ENCODE assay signal across 8 mouse cellular contexts in the genomic region with DNA sequence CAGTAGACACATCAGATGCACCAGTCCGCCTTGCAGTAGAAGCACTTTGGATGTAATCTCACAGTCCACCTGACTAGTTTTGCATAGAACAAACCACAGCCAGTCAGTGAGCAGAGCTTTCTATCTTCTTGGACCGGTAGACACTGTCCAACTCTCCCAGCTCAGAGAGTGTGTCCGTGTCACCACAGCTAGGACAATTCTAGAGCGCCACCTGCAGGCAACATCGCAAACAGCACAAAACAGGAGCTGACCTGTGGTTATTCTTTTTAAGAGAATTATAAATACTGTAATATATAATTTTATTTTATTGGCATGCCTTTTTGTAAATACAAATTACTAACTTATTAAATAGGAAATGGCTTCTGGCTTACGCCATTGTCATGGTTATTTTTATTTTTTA. TPM values are rescaled to one million over a fixed set of nuclear protein-coding genes. Genes with fewer than 3 reads are reported as not detected.
DNase-seq lines count a peak whose midpoint lies in the region; ATAC-seq and TF ChIP-seq lines count a peak whose summit lies in the region.

No protein-coding gene starts in this region.

- peaks cover 46% of the 10 kb centered on the region for H3K27me3 ChIP-seq in midbrain, embryonic 11.5 days (ENCODE audit: control insufficient read depth, insufficient read depth, low read length)
- peaks cover 33% of the 10 kb centered on the region for H3K27me3 ChIP-seq in midbrain, embryonic 16.5 days (ENCODE audit: control insufficient read depth, insufficient read depth, low read depth, low read length)
- H3K27me3 ChIP-seq in cerebellum, adult 2 months (ENCODE audit: control insufficient read depth, insufficient read depth, low read length) = peaks cover 2% of the 10 kb centered on the region; the same call in 1 of the 2 replicates

- ATAC-seq in midbrain, embryonic 11.5 days (ENCODE audit: low FRiP score) = no peak
- ATAC-seq in midbrain, embryonic 16.5 days = no peak
- ATAC-seq in erythroid progenitor cell, adult 5-6 weeks (replicated peaks; ENCODE audit: low FRiP score, poor library complexity, severe bottlenecking) = no peak

- TF ChIP-seq CTCF in cerebellum, adult 2 months (IDR thresholded peaks at IDR 0.05; ENCODE audit: borderline replicate concordance, insufficient read depth, low read depth, low read length) = peak; percentile 80

- no peaks in the 10 kb centered on the region for H3K9me3 ChIP-seq in midbrain, embryonic 11.5 days (ENCODE audit: control insufficient read depth, low read length)
- H3K9me3 ChIP-seq in midbrain, embryonic 16.5 days (replicated peaks; ENCODE audit: control insufficient read depth, low read length, poor library complexity, severe bottlenecking) = no peaks in the 10 kb centered on the region

- no peak overlapping the region for H3K9ac ChIP-seq in midbrain, embryonic 11.5 days (ENCODE audit: low read length)
- no peak overlapping the region for H3K9ac ChIP-seq in midbrain, embryonic 16.5 days (ENCODE audit: low read depth, low read length)

- intact Hi-C loops in heart, postnatal 36 days (cut with DNase I) = loop anchor here (5.0 kb wide), 1 partner anchor 285 kb away; no protein-coding TSS in a partner anchor
- intact Hi-C loops in left cerebral cortex, postnatal 36 days (cut with DNase I) = loop anchor here (2.0 to 5.0 kb wide), 2 partner anchors 58 to 285 kb away; no protein-coding TSS in a partner anchor

- no peak for TF ChIP-seq POLR2A in cerebellum, adult 2 months (IDR thresholded peaks at IDR 0.05; ENCODE audit: borderline replicate concordance, insufficient read depth, low read length)

- H3K27ac ChIP-seq in midbrain, embryonic 11.5 days (ENCODE audit: low read depth, low read length) = no peak overlapping the region
- H3K27ac ChIP-seq in midbrain, embryonic 16.5 days (ENCODE audit: low read length) = no peak overlapping the region
- H3K27ac ChIP-seq in cerebellum, adult 2 months (ENCODE audit: insufficient read depth, low read length) = no peak overlapping the region

- no peak overlapping the region for H3K4me3 ChIP-seq in midbrain, embryonic 11.5 days (ENCODE audit: low read depth, low read length)
- no peak overlapping the region for H3K4me3 ChIP-seq in midbrain, embryonic 16.5 days (ENCODE audit: low read depth, low read length)
- no peak overlapping the region for H3K4me3 ChIP-seq in cerebellum, adult 2 months (replicated peaks; ENCODE audit: insufficient read depth, low read depth, low read length)

- peak; percentile 97 for DNase-seq in midbrain, embryonic 11.5 days (ENCODE audit: low spot score, missing footprints)
- DNase-seq in R1 (ENCODE audit: low read depth, low spot score) = peak; percentile 75
- peak; percentile 57 to 72 for DNase-seq in cerebellum, adult 2 months
- DNase-seq in heart, postnatal 36 days = peak; percentile 54 to 71
- peak; percentile 62 to 65 for DNase-seq in left cerebral cortex, postnatal 36 days (ENCODE audit: low spot score in 2 of 2)
- peak; percentile 73 to 77 for DNase-seq in right cerebral cortex, postnatal 10 days (ENCODE audit: low spot score in 2 of 2)

- no peak overlapping the region for H3K4me2 ChIP-seq in midbrain, embryonic 11.5 days
- H3K4me2 ChIP-seq in midbrain, embryonic 16.5 days (ENCODE audit: low read length) = no peak overlapping the region

- 23% methylated on average over 6 of the region's 6 CpGs for WGBS in midbrain, embryonic 11.5 days
- WGBS in midbrain, embryonic 16.5 days = 27% methylated on average over 6 of the region's 6 CpGs
- WGBS in cerebellum, adult 2 months = 43% methylated on average over 6 of the region's 6 CpGs

- peaks cover 2% of the 10 kb centered on the region for H3K36me3 ChIP-seq in midbrain, embryonic 11.5 days (ENCODE audit: control insufficient read depth, insufficient read depth, low read length)
- H3K36me3 ChIP-seq in midbrain, embryonic 16.5 days (ENCODE audit: control insufficient read depth, insufficient read depth, low read length) = peaks cover 13% of the 10 kb centered on the region

- peaks cover 17% of the 10 kb centered on the region for H3K4me1 ChIP-seq in midbrain, embryonic 11.5 days (ENCODE audit: control insufficient read depth, insufficient read depth, low read length)
- H3K4me1 ChIP-seq in midbrain, embryonic 16.5 days (ENCODE audit: control insufficient read depth, insufficient read depth, low read length) = peaks cover 11% of the 10 kb centered on the region
- 0 out of 2 replicates have a peak, but pooled peaks cover 5% of the 10 kb centered on the region for H3K4me1 ChIP-seq in cerebellum, adult 2 months (ENCODE audit: control insufficient read depth, insufficient read depth, low read length)

RNA-seq across cellular contexts. Expression of gene Gm47841, which starts 4.6 kb away (rescaled TPM):
- not detected in 2 replicates for polyA plus RNA-seq in midbrain, embryonic 11.5 days (2014; fragmentation: Nextera tagmentation; extraction: Ambion mirVana)
- not detected in 2 replicates for polyA plus RNA-seq in midbrain, embryonic 16.5 days (2015; fragmentation: Nextera tagmentation; extraction: Ambion mirVana)
- polyA plus RNA-seq in cerebellum, adult 2 months (2012; rRNA removed) = not detected in 2 replicates
- not detected for total RNA-seq in heart, postnatal 36 days (2021)
- not detected for total RNA-seq in left cerebral cortex, postnatal 36 days (2021)
- not detected in 2 replicates for total RNA-seq in erythroid progenitor cell, adult 5-6 weeks (2015; ENCODE audit: low replicate concordance)
- not detected in 2 replicates for total RNA-seq in erythroid progenitor cell, adult 5-6 weeks (2017; ENCODE audit: low replicate concordance)

RNA-seq across cellular contexts. Expression of gene Fignl2, which starts 35.8 kb away (rescaled TPM):
- polyA plus RNA-seq in midbrain, embryonic 11.5 days (2014; fragmentation: Nextera tagmentation; extraction: Ambion mirVana) = 1.0 and 1.4 TPM in 2 replicates
- polyA plus RNA-seq in midbrain, embryonic 16.5 days (2015; fragmentation: Nextera tagmentation; extraction: Ambion mirVana) = 0.04 TPM in 1 of 2 replicates, not detected in the other
- 2.5 and 2.7 TPM in 2 replicates for polyA plus RNA-seq in cerebellum, adult 2 months (2012; rRNA removed)
- total RNA-seq in heart, postnatal 36 days (2021) = 1 to 10 TPM; 1.4 to 2.2 TPM
- total RNA-seq in left cerebral cortex, postnatal 36 days (2021) = 1 to 10 TPM; 1.5 TPM
- not detected in 2 replicates for total RNA-seq in erythroid progenitor cell, adult 5-6 weeks (2015; ENCODE audit: low replicate concordance)
- not detected in 2 replicates for total RNA-seq in erythroid progenitor cell, adult 5-6 weeks (2017; ENCODE audit: low replicate concordance)
